Mouse (Mus musculus): ENCODE results near the gene Cfap99. TPM values are rescaled to one million over a fixed set of nuclear protein-coding genes. Genes with fewer than 3 reads are reported as not detected.

The Cfap99 gene
- polyA plus RNA-seq, 1 experiment from 2014 or later, result 0.09 TPM

- Histone ChIP-seq H3K27me3 (ENCODE audit: control insufficient read depth, insufficient read depth, low read length) (no peaks in the 10 kb centered on the region), H3K4me1 (ENCODE audit: control insufficient read depth, insufficient read depth, low read length) (peaks cover 19% of the 10 kb centered on the region), H3K27ac (ENCODE audit: low read depth, low read length) (peak overlapping the region; percentile 88), H3K36me3 (ENCODE audit: control insufficient read depth, insufficient read depth, low read length) (no peaks in the 10 kb centered on the region), H3K4me2 (ENCODE audit: low read depth, low read length) (peak overlapping the region; percentile 54), H3K4me3 (ENCODE audit: low read depth, low read length) (peak overlapping the region; percentile 89), H3K9ac (replicated peaks; ENCODE audit: low read depth, low read length) (peak overlapping the region; percentile 57; the same call in 1 of the 2 replicates), H3K9me3 (ENCODE audit: control insufficient read depth, low read length) (no peaks in the 10 kb centered on the region)
- WGBS, result 70% methylated on average over 7 of the region's 7 CpGs
- no peak for ATAC-seq (ENCODE audit: low read depth)
Measured at GRCm38 (mm10) chr5:34368551-34369290, 80.3 kb downstream of the Cfap99 start.

GRCm38 (mm10) chr5:34369341-34370021 is 81.1 kb downstream of the Cfap99 start, which contains the start of gene Fam193a:
Gene Fam193a (plus strand): TSS chr5:34369933.
- WGBS, result under 1% methylated on average over 38 of the region's 64 CpGs
- H3K27me3 ChIP-seq (ENCODE audit: control insufficient read depth, insufficient read depth, low read length), result no peaks in the 10 kb centered on the region
- peak within 1 kb of the TSS; percentile 88 for H3K27ac ChIP-seq (ENCODE audit: low read depth, low read length)

GRCm38 (mm10) chr5:34370022-34370823 is 81.8 kb downstream of the Cfap99 start:
- no peaks in the 10 kb centered on the region for H3K36me3 ChIP-seq (ENCODE audit: control insufficient read depth, insufficient read depth, low read length)
- no peaks in the 10 kb centered on the region for H3K9me3 ChIP-seq (ENCODE audit: control insufficient read depth, low read length)
- H3K27ac ChIP-seq (ENCODE audit: low read depth, low read length), result peak overlapping the region; percentile 78
- no peaks in the 10 kb centered on the region for H3K27me3 ChIP-seq (ENCODE audit: control insufficient read depth, insufficient read depth, low read length)
- H3K4me1 ChIP-seq (ENCODE audit: control insufficient read depth, insufficient read depth, low read length), result peaks cover 19% of the 10 kb centered on the region
- H3K4me3 ChIP-seq (ENCODE audit: low read depth, low read length), result peak overlapping the region; percentile 89
- H3K4me2 ChIP-seq (ENCODE audit: low read depth, low read length), result peak overlapping the region; percentile 74
- under 1% methylated on average over 55 of the region's 114 CpGs for WGBS
- ATAC-seq (ENCODE audit: low read depth), result no peak
- peak overlapping the region; percentile 98 for H3K9ac ChIP-seq (replicated peaks; ENCODE audit: low read depth, low read length)

More at GRCm38 (mm10) chr5:34369341-34370021, 81.1 kb downstream of the Cfap99 start, which contains the start of gene Fam193a:
- peak; percentile 99 for ATAC-seq (ENCODE audit: low read depth)
- peak within 1 kb of the TSS; percentile 74 for H3K4me2 ChIP-seq (ENCODE audit: low read depth, low read length)
- H3K4me1 ChIP-seq (ENCODE audit: control insufficient read depth, insufficient read depth, low read length), result peaks cover 19% of the 10 kb centered on the region
- H3K4me3 ChIP-seq (ENCODE audit: low read depth, low read length), result peak within 1 kb of the TSS; percentile 89
- H3K36me3 ChIP-seq (ENCODE audit: control insufficient read depth, insufficient read depth, low read length), result no peaks in the 10 kb centered on the region
- H3K9ac ChIP-seq (replicated peaks; ENCODE audit: low read depth, low read length), result peak within 1 kb of the TSS; percentile 98
- no peaks in the 10 kb centered on the region for H3K9me3 ChIP-seq (ENCODE audit: control insufficient read depth, low read length)

GRCm38 (mm10) chr5:34370840-34371239 is 82.4 kb downstream of the Cfap99 start:
- no peaks in the 10 kb centered on the region for H3K36me3 ChIP-seq (ENCODE audit: control insufficient read depth, insufficient read depth, low read length)
- peak overlapping the region; percentile 89 for H3K4me3 ChIP-seq (ENCODE audit: low read depth, low read length)
- H3K27me3 ChIP-seq (ENCODE audit: control insufficient read depth, insufficient read depth, low read length), result no peaks in the 10 kb centered on the region
- no peaks in the 10 kb centered on the region for H3K9me3 ChIP-seq (ENCODE audit: control insufficient read depth, low read length)
- ATAC-seq (ENCODE audit: low read depth), result no peak
- H3K9ac ChIP-seq (replicated peaks; ENCODE audit: low read depth, low read length), result peak overlapping the region; percentile 98
- H3K4me1 ChIP-seq (ENCODE audit: control insufficient read depth, insufficient read depth, low read length), result peaks cover 19% of the 10 kb centered on the region
- no peak overlapping the region for H3K27ac ChIP-seq (ENCODE audit: low read depth, low read length)
- peak overlapping the region; percentile 74 for H3K4me2 ChIP-seq (ENCODE audit: low read depth, low read length)
- WGBS, result 35% methylated on average over 8 of the region's 8 CpGs

- Histone ChIP-seq H3K9me3 (ENCODE audit: control insufficient read depth, low read length) (no peaks in the 10 kb centered on the region), H3K4me3 (ENCODE audit: low read depth, low read length) (no peak overlapping the region), H3K4me1 (ENCODE audit: control insufficient read depth, insufficient read depth, low read length) (peaks cover 19% of the 10 kb centered on the region), H3K27me3 (ENCODE audit: control insufficient read depth, insufficient read depth, low read length) (no peaks in the 10 kb centered on the region), H3K27ac (ENCODE audit: low read depth, low read length) (no peak overlapping the region), H3K9ac (replicated peaks; ENCODE audit: low read depth, low read length) (no peak overlapping the region), H3K36me3 (ENCODE audit: control insufficient read depth, insufficient read depth, low read length) (no peaks in the 10 kb centered on the region), H3K4me2 (ENCODE audit: low read depth, low read length) (peak overlapping the region; percentile 26; the same call in 1 of the 2 replicates)
- ATAC-seq (ENCODE audit: low read depth), result no peak
Measured at GRCm38 (mm10) chr5:34372141-34372540, 83.7 kb downstream of the Cfap99 start.

- peaks cover 19% of the 10 kb centered on the region for H3K4me1 ChIP-seq (ENCODE audit: control insufficient read depth, insufficient read depth, low read length)
- H3K9me3 ChIP-seq (ENCODE audit: control insufficient read depth, low read length), result no peaks in the 10 kb centered on the region
- no peak overlapping the region for H3K4me2 ChIP-seq (ENCODE audit: low read depth, low read length)
- no peak overlapping the region for H3K27ac ChIP-seq (ENCODE audit: low read depth, low read length)
- no peaks in the 10 kb centered on the region for H3K36me3 ChIP-seq (ENCODE audit: control insufficient read depth, insufficient read depth, low read length)
- no peak overlapping the region for H3K4me3 ChIP-seq (ENCODE audit: low read depth, low read length)
- no peak for ATAC-seq (ENCODE audit: low read depth)
- H3K9ac ChIP-seq (replicated peaks; ENCODE audit: low read depth, low read length), result no peak overlapping the region
- H3K27me3 ChIP-seq (ENCODE audit: control insufficient read depth, insufficient read depth, low read length), result no peaks in the 10 kb centered on the region
Measured at GRCm38 (mm10) chr5:34372541-34372940, 84.1 kb downstream of the Cfap99 start.

Other genes starting within 250 kb of the Cfap99 start
- 0.26 and 0.74 TPM in 2 replicates for gene Poln, start 119.2 kb upstream of the Cfap99 start, polyA plus RNA-seq (2014; fragmentation: Nextera tagmentation; extraction: Ambion mirVana)
- gene Haus3, start 119.1 kb upstream of the Cfap99 start, polyA plus RNA-seq (2014; fragmentation: Nextera tagmentation; extraction: Ambion mirVana), result 12.3 and 12.7 TPM in 2 replicates
- 26.7 and 36.2 TPM in 2 replicates for gene Mxd4, start 100.9 kb upstream of the Cfap99 start, polyA plus RNA-seq (2014; fragmentation: Nextera tagmentation; extraction: Ambion mirVana)
- gene Zfyve28, start 151 bp upstream of the Cfap99 start, polyA plus RNA-seq (2014; fragmentation: Nextera tagmentation; extraction: Ambion mirVana), result 4.5 and 5.9 TPM in 2 replicates
- gene Rnf4, start 47.7 kb downstream of the Cfap99 start, polyA plus RNA-seq (2014; fragmentation: Nextera tagmentation; extraction: Ambion mirVana), result 142 and 146 TPM in 2 replicates
- gene Fam193a, start 81.3 kb downstream of the Cfap99 start, polyA plus RNA-seq (2014; fragmentation: Nextera tagmentation; extraction: Ambion mirVana), result 20.5 and 24.1 TPM in 2 replicates
- 11.4 TPM in 2 replicates for gene Tnip2, start 225.4 kb downstream of the Cfap99 start, polyA plus RNA-seq (2014; fragmentation: Nextera tagmentation; extraction: Ambion mirVana)
- 20.6 and 29.8 TPM in 2 replicates for gene Sh3bp2, start 237.2 kb downstream of the Cfap99 start, polyA plus RNA-seq (2014; fragmentation: Nextera tagmentation; extraction: Ambion mirVana)

Data from neural tube, embryonic 14.5 days (tissue).